Mouse (Mus musculus) heart, postnatal 0 days (tissue): ENCODE data around the gene Fhl2. TPM values are rescaled to one million over a fixed set of nuclear protein-coding genes. Genes with fewer than 3 reads are reported as not detected.
"Not testable (repeated sequence)": the region's sequence is repeated elsewhere in the genome, so short reads cannot be mapped to it uniquely, and the experiment has no call there.

ENCODE experiments used
- ATAC-seq: fragments of 200-750 bp; cut with Nextera tagmentation; 2 replicates; pipeline ENCODE4 v1.8.0; 2017; ENCODE audit warnings: low read depth, moderate number of reproducible peaks, moderate library complexity; ENCODE audit not compliant: insufficient read depth
- DNase-seq: peaks from one replicate; pipeline ENCODE4 v3.0.0-alpha.2; 2016; ENCODE audit warnings: low spot score
- H3K27ac ChIP-seq: fragments of 300-500 bp; sonication (generic); 2 replicates; pipeline ENCODE4 v1.5.1; 2014; ENCODE audit warnings: low read depth, mild to moderate bottlenecking
- H3K27me3 ChIP-seq: fragments of 300-500 bp; sonication (generic); 2 replicates; pipeline ENCODE4 v1.6.1; 2014; ENCODE audit warnings: low read length, mixed read lengths; ENCODE audit not compliant: control insufficient read depth, insufficient read depth
- H3K36me3 ChIP-seq: fragments of 300-500 bp; sonication (generic); replicated peaks from 2 replicates; pipeline ENCODE4 v1.6.1; 2014; ENCODE audit warnings: low read length, mixed read lengths; ENCODE audit not compliant: control insufficient read depth, insufficient read depth
- H3K4me1 ChIP-seq: fragments of 300-500 bp; sonication (generic); 2 replicates; pipeline ENCODE4 v1.6.1; 2014; ENCODE audit warnings: antibody characterized with exemption; ENCODE audit not compliant: control insufficient read depth, insufficient read depth
- H3K4me2 ChIP-seq: fragments of 300-500 bp; sonication (generic); 2 replicates; pipeline ENCODE4 v1.6.1; 2014; ENCODE audit warnings: low read depth, mild to moderate bottlenecking, low read length, moderate library complexity
- H3K4me3 ChIP-seq: fragments of 300-500 bp; sonication (generic); 2 replicates; pipeline ENCODE4 v1.5.1; 2014; ENCODE audit warnings: low read depth, low read length
- H3K9ac ChIP-seq: fragments of 300-500 bp; sonication (generic); replicated peaks from 2 replicates; pipeline ENCODE4 v1.6.1; 2014; ENCODE audit warnings: low read depth, low read length, mixed read lengths
- H3K9me3 ChIP-seq: fragments of 300-500 bp; sonication (generic); replicated peaks from 2 replicates; pipeline ENCODE4 v1.6.1; 2016; ENCODE audit warnings: low read length; ENCODE audit not compliant: control insufficient read depth
- CTCF ChIP-seq: IDR thresholded peaks from 2 replicates; pipeline ENCODE4 v1.5.1; 2016; ENCODE audit warnings: antibody characterized with exemption, control low read depth, low read depth
- EP300 ChIP-seq: IDR thresholded peaks from 2 replicates; pipeline ENCODE4 v1.6.1; 2016; ENCODE audit warnings: antibody characterized with exemption, low read depth
- WGBS: fragments of 180-500 bp; shearing (Covaris S2); extraction: QIAGEN DNeasy Blood & Tissue Kit; methylation state at CpG from one replicate; pipeline ENCODE4 v1.1.7; 2014; 5-methylcytosine and 5-hydroxymethylcytosine counted together
- polyA plus RNA-seq: library from polyadenylated mRNA; unstranded; fragments of >200 nt; fragmentation: Nextera tagmentation; extraction: Ambion mirVana; gene quantifications from 2 replicates; pipeline ENCODE4 v1.2.1, GENCODE M21; 2015
- total RNA-seq: library from RNA; depleted of rRNA; stranded (reverse); fragments of >200 nt; gene quantifications from 2 replicates; pipeline ENCODE4 v1.2.3, GENCODE M21; 2014; ENCODE audit warnings: low replicate concordance

The Fhl2 gene
- total and polyA plus RNA-seq, 2 experiments from 2014 or later: 1,129 to 2,942 TPM

DNA sequence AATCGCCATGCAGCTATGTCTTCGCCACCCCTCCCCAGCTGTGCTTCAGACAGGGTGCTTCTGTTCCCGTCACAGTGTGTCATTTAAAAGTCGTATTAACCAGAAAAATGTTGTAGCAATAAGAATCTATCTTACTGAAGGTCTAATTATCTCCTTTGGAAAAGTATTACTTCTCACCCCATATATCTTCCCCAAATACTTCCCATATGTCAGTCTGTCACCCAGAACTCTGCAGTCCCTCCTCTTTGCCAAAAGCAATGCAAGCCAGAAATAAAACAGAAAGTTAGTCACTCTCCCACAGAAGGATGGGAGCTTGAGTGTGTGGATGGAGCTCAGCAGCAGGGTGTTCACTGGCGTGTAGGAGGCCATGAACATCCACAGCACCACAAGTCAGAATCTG, 59.5 kb downstream of the Fhl2 start:
- WGBS: 77% methylated on average over 5 of the region's 5 CpGs
- no peak for TF ChIP-seq CTCF
- TF ChIP-seq EP300: no peak
- H3K27ac ChIP-seq: no peak overlapping the region
- no peak overlapping the region for H3K9ac ChIP-seq
- no peak overlapping the region for H3K4me2 ChIP-seq
- peaks cover 86% of the 10 kb centered on the region for H3K36me3 ChIP-seq
- H3K27me3 ChIP-seq: no peaks in the 10 kb centered on the region
- no peak overlapping the region for H3K4me3 ChIP-seq
- ATAC-seq (no peak), DNase-seq (no peak)
- H3K9me3 ChIP-seq: no peaks in the 10 kb centered on the region
- peaks cover 8% of the 10 kb centered on the region; the same call in 1 of the 2 replicates for H3K4me1 ChIP-seq

DNA sequence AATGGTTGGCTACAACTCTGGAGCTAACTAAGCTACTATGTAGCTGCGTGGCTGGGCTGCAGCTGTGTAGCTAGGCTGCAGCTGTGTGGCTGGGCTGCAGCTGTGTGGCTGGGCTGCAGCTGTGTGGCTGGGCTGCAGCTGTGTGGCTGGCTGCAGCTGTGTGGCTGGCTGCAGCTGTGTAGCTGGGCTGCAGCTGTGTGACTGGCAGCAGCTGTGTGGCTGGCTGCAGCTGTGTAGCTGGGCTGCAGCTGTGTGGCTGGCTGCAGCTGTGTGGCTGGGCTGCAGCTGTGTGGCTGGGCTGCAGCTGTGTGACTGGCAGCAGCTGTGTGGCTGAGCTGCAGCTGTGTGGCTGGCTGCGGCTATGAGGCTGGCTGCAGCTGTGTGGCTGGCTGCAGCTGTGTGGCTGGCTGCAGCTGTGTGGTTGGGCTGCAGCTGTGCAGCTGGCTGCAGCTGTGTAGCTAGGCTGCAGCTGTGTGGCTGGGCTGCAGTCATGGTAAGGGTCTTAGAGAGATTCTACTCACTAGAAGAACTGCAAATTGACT, 60.2 kb downstream of the Fhl2 start:
- not testable (repeated sequence) for H3K4me3 ChIP-seq, H3K4me1 ChIP-seq, DNase-seq, H3K9me3 ChIP-seq, H3K27me3 ChIP-seq, H3K9ac ChIP-seq, ATAC-seq, H3K4me2 ChIP-seq
- WGBS: 84% methylated on average over 2 of the region's 2 CpGs
- Histone ChIP-seq H3K27ac (0 out of 2 replicates have a peak overlapping the region, but pooled peaks have one; percentile 21), H3K36me3 (peaks cover 82% of the 10 kb centered on the region)

DNA sequence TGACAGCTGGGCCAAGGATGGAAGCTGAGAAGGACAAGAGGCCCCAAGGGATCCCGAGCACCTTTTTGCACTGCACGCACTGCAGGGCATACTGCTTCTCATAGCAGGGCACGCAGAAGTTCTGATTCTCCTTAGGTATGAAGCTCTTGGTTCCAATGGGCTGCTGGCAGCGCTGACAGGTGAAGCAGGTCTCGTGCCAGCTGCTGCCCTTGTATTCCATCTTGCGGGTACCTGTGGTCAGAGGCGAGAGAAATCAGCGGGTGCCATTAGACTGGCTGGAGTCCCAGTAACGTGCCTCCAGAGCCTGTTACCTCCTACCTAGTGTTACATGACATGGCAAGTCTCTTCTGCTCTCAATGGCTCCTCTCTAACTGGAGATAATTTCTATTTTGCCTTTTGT, 65.2 kb downstream of the Fhl2 start:
- no peak overlapping the region for H3K9ac ChIP-seq
- 67% methylated on average over 9 of the region's 9 CpGs for WGBS
- ATAC-seq (no peak), DNase-seq (no peak)
- no peak for TF ChIP-seq EP300
- TF ChIP-seq CTCF: no peak
- H3K27ac ChIP-seq: peak overlapping the region; percentile 46; the same call in 1 of the 2 replicates
- H3K9me3 ChIP-seq: no peaks in the 10 kb centered on the region
- H3K36me3 ChIP-seq: peaks cover 82% of the 10 kb centered on the region
- no peaks in the 10 kb centered on the region for H3K27me3 ChIP-seq
- 0 out of 2 replicates have a peak, but pooled peaks cover 9% of the 10 kb centered on the region for H3K4me1 ChIP-seq
- no peak overlapping the region for H3K4me3 ChIP-seq
- no peak overlapping the region for H3K4me2 ChIP-seq

DNA sequence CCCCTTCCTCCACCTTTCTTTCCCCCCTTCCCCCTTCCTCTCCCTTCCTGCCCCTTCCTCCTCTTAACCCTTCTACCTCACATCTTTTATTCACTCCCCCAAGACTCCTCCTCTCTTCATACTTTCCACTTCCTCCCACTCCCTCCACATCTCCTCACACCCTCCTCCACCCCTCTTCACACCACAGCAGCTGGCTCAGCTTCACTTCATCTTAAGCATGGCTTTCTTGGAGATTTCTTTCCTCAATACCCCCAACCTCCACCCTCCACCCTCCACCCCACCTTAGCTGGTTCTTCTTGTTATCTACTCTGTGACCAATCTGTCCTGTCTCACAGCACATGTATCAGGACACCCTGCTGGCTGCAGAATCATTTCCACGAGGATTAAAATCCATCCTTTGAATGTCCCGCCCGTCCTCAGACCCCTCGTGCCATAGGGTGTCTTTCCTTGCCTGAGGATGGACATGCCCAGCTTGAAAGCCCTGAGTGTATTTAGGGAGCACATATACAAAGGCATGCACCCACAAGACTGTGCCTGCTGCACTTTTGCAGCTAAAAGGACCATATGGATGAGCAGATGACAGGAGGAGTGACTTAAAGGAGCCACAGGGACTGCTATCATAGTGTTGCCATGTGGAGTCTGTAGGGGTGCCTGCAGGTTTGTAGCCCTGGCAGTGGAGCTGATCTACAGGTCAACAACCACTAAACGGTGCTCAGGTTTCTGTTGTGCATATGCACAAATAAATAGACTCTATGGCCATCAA, 66.4 kb downstream of the Fhl2 start:
- peak overlapping the region; percentile 40; the same call in 1 of the 2 replicates for H3K27ac ChIP-seq
- H3K4me3 ChIP-seq: no peak overlapping the region
- H3K27me3 ChIP-seq: no peaks in the 10 kb centered on the region
- no peak overlapping the region for H3K9ac ChIP-seq
- no peak for ATAC-seq
- peaks cover 10% of the 10 kb centered on the region for H3K4me1 ChIP-seq
- DNase-seq: no peak
- no peaks in the 10 kb centered on the region for H3K9me3 ChIP-seq
- TF ChIP-seq CTCF (no peak), EP300 (no peak)
- WGBS: 64% methylated on average over 5 of the region's 5 CpGs
- no peak overlapping the region for H3K4me2 ChIP-seq
- peaks cover 77% of the 10 kb centered on the region for H3K36me3 ChIP-seq

DNA sequence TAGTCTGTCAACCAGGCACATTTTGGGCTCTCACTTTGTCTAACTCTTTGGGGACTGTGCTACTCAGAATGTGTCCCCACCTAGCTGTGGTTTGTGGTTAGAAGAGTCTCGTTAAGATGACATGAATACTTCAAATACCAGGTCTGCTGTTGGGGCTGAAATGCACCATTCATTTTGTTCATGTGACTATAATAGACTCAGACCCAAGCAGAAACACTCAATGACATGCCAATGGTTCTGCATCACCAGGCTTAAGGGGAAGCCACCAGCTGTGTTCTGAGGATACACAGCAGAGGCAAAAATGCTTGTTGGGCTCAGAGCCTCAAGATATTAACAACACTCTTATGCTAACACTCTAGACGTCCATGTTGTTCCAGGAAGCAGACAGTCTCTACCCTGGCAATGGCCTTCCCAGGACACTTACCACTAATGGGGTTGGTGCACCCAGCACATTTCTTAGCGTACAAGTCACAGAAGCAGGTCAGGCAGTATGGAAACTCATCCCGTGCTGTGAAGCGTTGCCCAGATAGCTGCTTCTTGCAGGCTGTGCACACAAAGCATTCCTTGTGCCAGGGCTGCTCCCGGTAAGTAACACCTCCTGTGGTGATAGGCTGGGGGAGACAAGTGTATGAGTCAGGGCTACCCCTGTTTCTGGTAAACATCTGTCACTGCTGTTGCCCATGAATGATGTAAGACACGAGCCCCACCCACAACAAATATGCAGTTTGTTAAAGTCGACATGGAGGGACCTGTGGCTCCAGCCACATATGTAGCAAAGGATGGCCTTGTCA, 68.8 kb downstream of the Fhl2 start:
- DNase-seq (peak; percentile 7), ATAC-seq (peak; percentile 22; the same call in 1 of the 2 replicates)
- Histone ChIP-seq H3K36me3 (peaks cover 79% of the 10 kb centered on the region), H3K9ac (no peak overlapping the region), H3K4me2 (no peak overlapping the region), H3K4me3 (no peak overlapping the region), H3K4me1 (peaks cover 15% of the 10 kb centered on the region), H3K9me3 (no peaks in the 10 kb centered on the region), H3K27me3 (no peaks in the 10 kb centered on the region), H3K27ac (peak overlapping the region; percentile 56)
- TF ChIP-seq CTCF (no peak), EP300 (no peak)
- 32% methylated on average over 8 of the region's 8 CpGs for WGBS
